Mouse (Mus musculus): ENCODE data around the gene Lmx1b.

GRCm38 (mm10) chr2:33592931-33593555 lies 47.3 kb downstream of the Lmx1b start:
- no peak for TF ChIP-seq CTCF (IDR thresholded peaks at IDR 0.05; ENCODE audit: low read depth)
- TF ChIP-seq EP300 (IDR thresholded peaks at IDR 0.05; ENCODE audit: low read depth): no peak
